Mouse (Mus musculus): ENCODE data around the gene Mns1.

- TF ChIP-seq CTCF (IDR thresholded peaks at IDR 0.05; ENCODE audit: insufficient read depth, low read depth, low read length) (no peak), POLR2A (IDR thresholded peaks at IDR 0.05; ENCODE audit: insufficient read depth, low read depth, low read length) (no peak)
Measured at GRCm38 (mm10) chr9:72418443-72418842, 19.4 kb upstream of the Mns1 start.
